Mouse (Mus musculus) G1E (cell line): Measurements from ENCODE around the gene Ttc25.

ENCODE experiments used
- CTCF ChIP-seq: IDR thresholded peaks from 2 replicates; pipeline ENCODE4 v1.5.1; 2012; ENCODE audit warnings: low read depth, low read length, inconsistent platforms, mixed read lengths
- GATA1 ChIP-seq: IDR thresholded peaks from 2 replicates; pipeline ENCODE4 v1.6.1; 2012; ENCODE audit warnings: borderline replicate concordance, low read length, inconsistent platforms, mixed read lengths
- TAL1 ChIP-seq: conservative IDR thresholded peaks from 2 replicates; pipeline ENCODE4 v1.6.1; 2012; ENCODE audit warnings: low read depth, low read length, inconsistent platforms, mixed read lengths

DNA sequence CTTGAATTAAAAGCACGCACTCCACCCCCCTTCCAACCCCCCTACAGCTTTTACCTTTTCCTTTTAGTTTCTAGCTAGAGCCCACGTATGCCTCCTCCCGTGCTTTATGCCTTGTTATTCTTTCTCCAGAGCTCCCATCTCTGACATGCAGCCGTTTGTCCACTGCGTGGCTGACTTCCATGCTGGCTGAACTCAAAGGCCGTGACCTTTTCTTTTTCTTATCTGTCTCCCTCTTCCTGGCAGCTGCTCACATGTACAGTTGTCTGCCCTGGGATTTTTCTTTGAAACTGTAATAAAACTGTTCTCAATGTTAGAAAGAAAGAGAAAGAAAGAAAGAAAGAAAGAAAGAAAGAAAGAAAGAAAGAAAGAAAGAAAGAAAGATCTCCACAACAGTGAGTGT, 4.4 kb upstream of the Ttc25 start:
- TF ChIP-seq CTCF (no peak), TAL1 (no peak), GATA1 (no peak)
